In genomic region chr12:15970262-15970661, GRCm38 (mm10) we compare ENCODE assay signal across 27 mouse cellular contexts.
A peak's percentile ranks its signal among the peaks of the same experiment; 100 is the strongest.
DNase-seq lines count a peak whose midpoint lies in the region; TF ChIP-seq lines count a peak whose summit lies in the region.
"Had no signal": no experiment of that assay in that cellular context is flagged by ENCODE, and none has a peak within 500 bp of the region (broad histone marks: within the 10 kb centered on the region; RNA-seq: fewer than 3 reads in every experiment).

No protein-coding gene starts in this region.

- TF ChIP-seq CTCF in embryonic fibroblast, embryonic 13.5 days (IDR thresholded peaks at IDR 0.05; ENCODE audit: borderline replicate concordance, insufficient read depth, low read length): no peak

- peaks cover 3% of the 10 kb centered on the region for H3K4me1 ChIP-seq in embryonic fibroblast, embryonic 13.5 days (ENCODE audit: control insufficient read depth, insufficient read depth, low read length)
- H3K4me1 ChIP-seq: embryonic facial prominence, embryonic 13.5 days; forebrain, embryonic 15.5 days; heart, embryonic 15.5 days; hindbrain, embryonic 15.5 days; limb, embryonic 15.5 days; liver, embryonic 15.5 days; lung, embryonic 15.5 days; neural tube, embryonic 12.5 days had no signal

- TF ChIP-seq POLR2A in embryonic fibroblast, embryonic 13.5 days (IDR thresholded peaks at IDR 0.05; ENCODE audit: low read depth, low read length): no peak

- H3K4me3 ChIP-seq in embryonic fibroblast, embryonic 13.5 days (ENCODE audit: insufficient read depth, low read length): no peak overlapping the region
- H3K4me3 ChIP-seq: embryonic facial prominence, embryonic 13.5 days; forebrain, embryonic 15.5 days; heart, adult 2 months; heart, embryonic 15.5 days; hindbrain, embryonic 15.5 days; limb, embryonic 15.5 days; liver, embryonic 15.5 days; lung, embryonic 15.5 days; megakaryocyte, embryonic 14.5 days; neural tube, embryonic 12.5 days had no signal

- DNase-seq in adrenal gland, adult 2 months: peak; percentile 26
- DNase-seq in adrenal gland, postnatal 4 days (ENCODE audit: low spot score in 2 of 2): no peak
- peak; percentile 10 for DNase-seq in right cerebral cortex, adult 18-20 months
- no peak for DNase-seq in right cerebral cortex, postnatal 4 days
- no peak for DNase-seq in cerebellum, adult 11 months
- no peak for DNase-seq in frontal cortex, postnatal 10 days (ENCODE audit: low spot score in 2 of 2)
- DNase-seq: cerebellum, adult 8-10 months; cerebellum, postnatal 36 days; embryo, embryonic 11 days; gastrocnemius, postnatal 14 days; heart, adult 2 months; heart, postnatal 36 days; kidney, adult 9 months; kidney, postnatal 14 days; lung, postnatal 36 days; midbrain, embryonic 14.5 days; thymus, postnatal 14 days had no signal

- H3K27ac ChIP-seq in embryonic fibroblast, embryonic 13.5 days (ENCODE audit: insufficient read depth, low read length): peak overlapping the region; percentile 43
- H3K27ac ChIP-seq: embryonic facial prominence, embryonic 13.5 days; forebrain, embryonic 15.5 days; heart, adult 2 months; heart, embryonic 15.5 days; hindbrain, embryonic 15.5 days; limb, embryonic 15.5 days; liver, embryonic 15.5 days; lung, embryonic 15.5 days; neural tube, embryonic 12.5 days had no signal

Comparison
In these comparisons a context has a peak if more than half of its experiments do, and no peak if none do; other contexts are left out.
1. DNase-seq: peak in adrenal gland, adult 2 months (single experiment) and right cerebral cortex, adult 18-20 months (single experiment); none in adrenal gland, postnatal 4 days (0 of 2), right cerebral cortex, postnatal 4 days (single experiment), cerebellum, adult 11 months (single experiment) and frontal cortex, postnatal 10 days (0 of 2).